Mouse (Mus musculus) gastrocnemius, postnatal 4 days (tissue): ENCODE data around the gene Fam20b. TPM values are rescaled to one million over a fixed set of nuclear protein-coding genes. Genes with fewer than 3 reads are reported as not detected.

Experiments
- DNase-seq, 2 experiments: peaks; one replicate each; pipeline ENCODE4 v3.0.0; 2021 to 2022; ENCODE audit warnings: low spot score in 2 of 2, mixed read lengths in 2 of 2
- total RNA-seq, 2 experiments: library from RNA; stranded (reverse); gene quantifications; 2 replicates each; pipeline ENCODE4 v1.2.3; 2021

Fam20b gene
- total RNA-seq, 2 experiments from 2014 or later, result 33.5 to 33.9 TPM

- no peak for DNase-seq
These were observed 14.1 kb upstream of the Fam20b start for GRCm38 (mm10) chr1:156732996-156733395.

- no peak for DNase-seq
These were observed 11.9 kb upstream of the Fam20b start for GRCm38 (mm10) chr1:156730802-156731201.

GRCm38 (mm10) chr1:156727234-156728108 is 8.6 kb upstream of the Fam20b start:
- no peak for DNase-seq

- no peak for DNase-seq
These were observed 3.2 kb upstream of the Fam20b start for GRCm38 (mm10) chr1:156722089-156722488.

- DNase-seq, result no peak
These were observed 1.2 kb upstream of the Fam20b start for GRCm38 (mm10) chr1:156720046-156720445.

GRCm38 (mm10) chr1:156718286-156718949 is 468 bp downstream of the Fam20b start:
- DNase-seq, result peak; percentile 28 to 59

GRCm38 (mm10) chr1:156717751-156718285 is 1.1 kb downstream of the Fam20b start:
- no peak for DNase-seq

- no peak for DNase-seq
These were observed 2.2 kb downstream of the Fam20b start for GRCm38 (mm10) chr1:156716681-156717080.

- no peak for DNase-seq
These were observed 8.3 kb downstream of the Fam20b start for GRCm38 (mm10) chr1:156710472-156711098.

- no peak for DNase-seq
These were observed 10.2 kb downstream of the Fam20b start for GRCm38 (mm10) chr1:156708672-156709071.

- no peak for DNase-seq
These were observed 13.1 kb downstream of the Fam20b start for GRCm38 (mm10) chr1:156705696-156706285.

GRCm38 (mm10) chr1:156703444-156703843 is 15.4 kb downstream of the Fam20b start:
- no peak for DNase-seq

GRCm38 (mm10) chr1:156702151-156702550 is 16.7 kb downstream of the Fam20b start:
- DNase-seq, result no peak

- DNase-seq, result no peak
These were observed 32.7 kb downstream of the Fam20b start for GRCm38 (mm10) chr1:156686025-156686661.

- DNase-seq, result no peak
These were observed 39.3 kb downstream of the Fam20b start for GRCm38 (mm10) chr1:156679599-156679998.

GRCm38 (mm10) chr1:156677230-156677629 is 41.7 kb downstream of the Fam20b start:
- no peak for DNase-seq

GRCm38 (mm10) chr1:156676596-156676995 is 42.3 kb downstream of the Fam20b start:
- no peak for DNase-seq

GRCm38 (mm10) chr1:156676171-156676570 is 42.7 kb downstream of the Fam20b start:
- peak in 1 of 2 experiments; percentile 36 for DNase-seq

GRCm38 (mm10) chr1:156674195-156675000 is 44.5 kb downstream of the Fam20b start, which contains the start of gene Tor3a:
Gene Tor3a (minus strand): TSS chr1:156674356.
- peak; percentile 60 to 80 for DNase-seq
